Mouse (Mus musculus): ENCODE measurements around the gene Spats1.
"Not testable (repeated sequence)": the region's sequence is repeated elsewhere in the genome, so short reads cannot be mapped to it uniquely, and the experiment has no call there.

The Spats1 gene

DNA sequence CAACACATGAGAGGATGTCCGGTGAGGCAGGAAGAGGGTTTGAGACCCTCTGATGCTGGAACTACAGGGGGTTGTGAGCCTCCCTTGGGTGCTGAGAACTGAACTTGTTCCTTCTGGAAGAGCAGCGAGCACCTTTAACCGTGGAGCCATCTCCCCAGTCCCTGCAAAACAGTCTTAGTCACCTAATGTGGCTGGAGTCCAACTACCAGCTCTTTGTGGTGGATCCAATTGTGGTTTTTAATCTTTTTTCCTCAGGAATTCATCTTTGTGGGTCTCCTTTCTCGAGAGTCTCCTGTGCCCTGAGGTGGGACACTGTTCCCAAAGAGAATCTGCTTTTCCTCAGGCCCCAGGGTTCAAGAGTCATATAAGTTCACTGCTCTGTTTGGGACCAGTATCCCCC lies 29.3 kb downstream of the Spats1 start:
- peak; percentile 22 for DNase-seq (ENCODE audit: low spot score)

DNA sequence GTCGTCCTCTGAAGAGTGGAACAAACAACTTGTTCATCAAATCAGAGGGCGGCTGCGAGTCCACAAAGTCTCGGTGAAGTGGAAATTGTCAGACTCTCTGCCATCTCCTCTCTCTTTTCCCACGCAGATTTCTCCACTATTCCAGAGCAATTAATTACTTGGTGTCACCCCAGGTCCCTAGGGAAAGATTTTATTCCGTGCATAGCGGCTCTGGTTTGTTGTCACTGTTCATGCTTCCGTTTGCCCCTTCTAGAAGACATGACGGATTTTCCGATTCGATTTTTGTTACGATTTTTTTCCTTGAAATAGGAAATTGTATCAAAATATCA lies 41.0 kb downstream of the Spats1 start:
- DNase-seq (ENCODE audit: low spot score), result peak; percentile 62

DNA sequence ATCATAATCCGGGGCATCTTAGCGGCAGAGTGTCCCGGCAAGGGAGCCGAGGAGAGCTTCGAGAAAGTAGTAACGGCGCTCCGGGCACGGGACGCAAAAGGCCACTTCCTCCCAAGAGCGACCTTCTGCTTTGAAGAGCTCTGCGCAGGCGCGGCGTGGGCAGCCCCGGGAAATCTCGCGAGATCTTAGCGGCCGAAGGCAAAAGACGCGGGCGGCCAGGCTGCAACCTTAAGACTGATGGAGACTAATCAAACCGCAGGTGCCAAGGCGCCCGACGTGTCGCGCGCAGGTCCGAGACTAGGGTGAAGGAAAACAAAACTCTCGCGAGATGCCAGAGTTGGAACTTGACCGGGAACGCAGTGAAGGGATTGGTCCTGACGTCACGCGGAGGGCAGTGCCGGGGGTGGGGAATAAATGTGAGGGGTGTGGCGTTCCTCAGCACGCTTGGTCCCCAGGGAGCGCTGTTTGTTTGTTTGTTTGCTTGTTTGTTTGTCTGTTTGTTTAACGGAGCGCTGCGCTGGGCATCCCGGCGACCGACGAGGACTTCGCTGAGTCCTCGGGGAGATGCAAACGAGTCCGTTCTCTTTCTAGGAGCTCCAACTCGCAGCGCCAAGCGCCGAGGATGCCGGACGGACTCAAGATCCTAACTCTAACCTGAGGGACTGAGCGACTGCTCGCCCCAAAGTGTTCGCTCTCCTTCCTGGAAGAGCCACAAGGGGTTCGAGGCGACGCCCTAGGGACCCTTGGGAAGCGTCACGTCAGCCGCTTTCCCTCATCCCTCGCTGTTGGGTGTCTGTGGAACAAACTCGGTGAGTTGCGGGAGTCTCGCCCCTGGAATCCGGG lies 41.6 kb downstream of the Spats1 start, which contains the start of gene Cdc5l:
Gene Cdc5l (minus strand): TSS at position 319 of the 843 bp plus-strand sequence.
- peak; percentile 100 for DNase-seq (ENCODE audit: low spot score)

DNA sequence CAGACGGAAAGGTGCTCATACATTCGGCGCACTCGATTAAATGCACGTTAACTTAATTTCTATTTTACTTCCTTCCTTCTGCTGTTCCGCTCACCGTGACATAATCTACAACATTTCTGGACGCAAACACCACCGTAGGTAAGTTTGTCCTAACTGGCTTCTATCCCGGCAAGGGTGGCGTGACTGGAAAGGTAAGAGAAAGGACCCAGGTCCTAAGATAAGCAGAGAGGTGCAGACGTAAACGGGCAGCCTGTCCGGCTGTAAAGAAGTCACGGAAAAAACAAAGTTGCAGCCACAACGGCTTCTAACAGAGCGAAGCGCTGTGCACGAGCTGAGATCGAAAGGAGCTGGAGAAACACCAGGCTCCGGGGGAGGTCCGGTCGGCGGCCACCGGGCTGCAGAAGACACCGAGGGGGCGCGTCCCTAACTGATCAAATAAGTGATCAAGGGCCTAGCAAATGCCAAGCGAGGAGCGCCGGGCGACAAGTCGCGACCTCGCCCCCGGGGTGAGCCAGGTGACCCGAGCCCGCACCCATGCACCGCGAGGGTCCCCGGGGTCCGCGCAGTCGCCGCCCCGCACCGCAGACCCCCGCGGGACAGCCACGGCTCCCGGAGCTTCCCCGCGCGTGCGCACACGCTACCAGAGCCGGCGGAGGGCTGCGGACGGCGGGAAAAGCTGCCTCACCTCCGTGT lies 42.4 kb downstream of the Spats1 start:
- DNase-seq (ENCODE audit: low spot score), result no peak

DNA sequence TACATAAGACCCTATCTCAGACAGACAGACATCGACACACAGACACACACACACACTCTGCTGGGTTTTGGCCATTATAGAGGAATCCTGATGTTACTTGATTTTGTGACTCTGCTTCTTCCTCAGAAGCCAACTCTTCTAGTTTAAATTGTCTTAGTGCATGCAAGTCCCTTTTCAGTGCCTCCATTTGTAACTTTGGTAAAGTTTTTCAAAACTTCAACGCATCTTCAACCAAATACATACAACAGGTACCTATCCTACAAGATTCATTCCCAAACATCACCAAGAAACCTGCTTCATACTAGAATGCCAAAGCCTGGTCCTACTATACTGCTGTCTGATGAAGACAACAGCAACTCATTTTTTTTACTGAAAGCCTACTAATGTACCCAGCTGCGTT lies 43.2 kb downstream of the Spats1 start:
- DNase-seq (ENCODE audit: low spot score), result no peak

DNA sequence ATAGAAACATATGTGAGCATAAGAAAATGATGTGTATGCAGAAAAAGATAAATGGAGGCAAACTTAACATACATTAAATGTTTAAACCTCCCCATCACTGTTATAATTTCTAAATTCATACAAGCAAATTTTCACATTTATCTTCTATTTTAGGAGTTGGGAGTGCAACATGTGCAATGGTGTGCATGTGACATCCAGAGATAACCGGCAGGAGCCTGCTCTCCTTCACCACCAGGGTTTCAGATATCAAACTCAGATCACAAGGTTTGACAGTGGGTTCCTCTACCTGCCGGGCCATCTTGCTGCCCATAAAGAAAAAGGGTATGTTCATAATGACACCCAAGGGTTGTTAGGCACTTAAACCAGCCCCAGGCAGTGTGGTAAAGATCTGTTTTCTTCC lies 57.8 kb downstream of the Spats1 start:
- no peak for DNase-seq (ENCODE audit: low spot score)

DNA sequence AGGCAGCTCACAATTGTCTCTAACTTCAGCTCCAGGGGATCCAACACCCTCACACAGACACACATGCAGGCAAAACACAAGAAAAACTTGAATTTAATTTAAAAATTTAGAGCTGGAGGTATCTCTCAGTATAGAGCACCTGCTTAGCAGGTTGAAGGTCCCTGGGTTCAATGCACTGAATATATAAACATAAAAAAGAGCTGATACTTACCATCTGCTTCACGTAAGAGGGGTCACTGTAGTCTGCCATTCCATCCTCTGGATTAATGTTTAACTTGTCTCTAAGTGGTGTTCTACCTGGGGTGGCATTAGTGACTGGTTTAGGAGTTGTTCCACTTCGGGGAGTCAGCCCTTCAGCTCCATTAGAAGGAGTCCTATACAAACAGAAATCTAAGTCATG lies 63.6 kb downstream of the Spats1 start:
- not testable (repeated sequence) for DNase-seq (ENCODE audit: low spot score)

DNA sequence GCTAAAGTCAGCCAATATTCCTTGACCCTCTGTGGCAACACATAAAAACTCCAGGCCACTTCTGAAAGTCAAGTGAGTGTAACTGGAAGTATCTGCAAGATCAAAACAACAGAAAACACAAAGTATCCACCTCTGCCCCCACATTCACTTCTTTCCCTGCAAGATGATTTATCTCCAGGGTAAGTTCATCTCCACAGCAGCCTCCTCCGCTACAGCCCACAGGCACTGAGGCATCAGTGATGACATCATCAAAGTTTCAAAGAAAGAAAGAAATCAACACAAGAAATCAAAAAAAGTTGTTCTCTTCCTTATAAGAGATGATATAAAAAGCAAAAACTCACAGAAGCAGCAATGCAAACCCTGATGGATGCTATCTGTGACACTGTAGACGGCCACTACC lies 66.5 kb downstream of the Spats1 start:
- no peak for DNase-seq (ENCODE audit: low spot score)

DNA sequence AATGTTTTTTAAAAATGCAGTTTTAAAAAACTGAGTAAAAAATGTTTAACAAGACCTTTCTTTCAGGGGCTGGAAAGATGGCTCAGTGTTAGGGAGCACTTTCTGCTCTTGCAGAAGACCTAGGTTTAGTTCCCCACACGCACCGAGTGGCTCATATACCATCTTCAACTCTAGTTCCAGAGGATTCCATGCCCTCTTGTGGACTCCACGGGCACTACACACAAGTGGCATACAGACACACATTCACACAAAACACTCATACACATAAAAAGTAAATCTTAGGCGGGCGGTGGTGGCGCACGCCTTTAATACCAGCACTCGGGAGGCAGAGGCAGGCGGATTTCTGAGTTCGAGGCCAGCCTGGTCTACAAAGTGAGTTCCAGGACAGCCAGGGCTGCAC lies 68.9 kb downstream of the Spats1 start:
- no peak for DNase-seq (ENCODE audit: low spot score)

DNA sequence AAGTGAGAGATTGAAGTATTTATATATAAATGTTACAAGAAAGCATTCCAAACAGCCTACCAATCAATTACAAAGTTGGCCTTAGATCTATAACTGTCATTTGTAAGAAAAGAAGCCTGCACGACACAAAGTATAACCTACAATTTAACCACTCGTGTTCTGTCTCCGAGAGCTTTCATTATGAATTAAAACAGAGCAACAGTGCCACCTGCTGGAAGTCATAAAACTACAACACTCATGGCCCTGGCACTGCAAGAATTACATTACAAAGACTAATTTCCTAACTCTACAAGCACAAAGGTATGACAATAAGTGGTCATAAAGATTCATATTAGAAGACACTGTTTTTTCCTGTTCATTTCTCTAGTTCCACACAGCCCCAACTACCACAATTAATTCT lies 72.0 kb downstream of the Spats1 start:
- DNase-seq (ENCODE audit: low spot score), result peak; percentile 77

DNA sequence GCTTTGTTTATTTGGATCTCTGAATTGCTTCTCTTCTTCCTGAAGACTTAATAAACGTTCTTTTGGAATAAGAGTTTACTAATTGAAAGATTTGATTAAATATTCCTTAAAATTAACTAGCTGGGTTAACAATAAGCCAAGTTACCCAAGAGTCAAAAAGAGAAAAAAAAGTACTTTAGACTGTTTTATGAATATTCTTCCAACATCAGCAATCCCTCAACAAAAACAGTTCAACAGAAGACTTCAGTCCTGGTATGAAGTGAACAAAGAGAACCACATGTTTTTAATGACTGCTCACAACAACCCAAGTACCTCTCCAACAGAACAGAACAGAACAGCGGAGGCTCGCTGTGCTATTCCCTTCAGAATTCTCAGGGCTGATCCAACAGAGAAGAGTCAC lies 72.6 kb downstream of the Spats1 start:
- DNase-seq (ENCODE audit: low spot score), result no peak

DNA sequence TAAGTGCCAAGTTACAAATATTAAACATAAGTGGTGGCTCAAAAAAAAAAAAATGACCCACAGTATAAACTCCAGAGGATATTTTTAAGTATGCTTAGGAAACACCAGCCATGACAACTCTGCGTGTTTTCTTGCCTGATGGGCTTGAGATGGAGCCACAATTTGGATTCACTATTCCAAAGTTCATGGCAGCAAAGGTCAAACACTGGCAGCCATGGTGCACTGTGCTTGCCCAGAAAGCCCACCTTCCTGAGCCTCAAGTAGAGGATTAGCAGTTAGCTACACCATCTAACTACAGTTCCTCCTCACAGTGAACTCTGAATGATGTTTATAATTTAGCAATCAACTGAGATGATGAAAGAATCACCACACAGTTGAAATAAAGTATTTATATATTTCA lies 73.1 kb downstream of the Spats1 start:
- DNase-seq (ENCODE audit: low spot score), result no peak

DNA sequence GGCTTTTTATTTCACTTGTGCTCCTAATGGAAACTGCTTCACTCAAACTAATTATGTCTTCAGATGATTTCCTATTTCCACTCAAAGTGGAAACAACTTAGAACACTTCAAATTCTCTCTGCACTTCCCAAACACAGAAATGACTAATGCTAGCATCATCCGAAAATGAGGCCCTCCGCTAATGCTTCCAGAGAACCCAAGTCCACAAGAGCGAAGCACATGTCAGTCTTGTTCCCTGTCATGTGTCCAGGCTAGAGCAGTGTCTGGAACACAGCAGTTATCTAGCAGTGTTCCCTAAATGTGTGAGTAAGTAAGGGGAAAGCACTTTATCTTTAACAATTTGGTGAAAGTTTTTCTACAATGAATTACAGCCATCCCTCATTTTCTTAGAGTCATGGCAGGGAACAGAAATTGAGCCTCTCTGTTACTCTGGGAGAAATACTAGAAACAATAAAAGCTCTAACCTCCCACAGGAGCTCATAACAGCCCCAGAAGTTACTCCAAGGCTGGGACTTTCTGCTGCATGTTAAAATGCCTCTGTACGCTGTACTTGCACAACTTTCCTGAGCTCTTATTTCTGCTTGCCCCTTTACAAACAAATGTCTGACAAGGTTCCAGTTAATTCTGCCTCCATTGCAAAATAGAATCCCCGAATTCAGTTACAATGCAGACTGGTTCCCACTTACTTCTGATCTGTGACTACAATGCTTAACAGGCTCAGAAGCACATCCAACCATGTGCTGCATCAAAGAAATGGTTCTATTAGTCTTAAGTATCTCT lies 73.9 kb downstream of the Spats1 start:
- no peak for DNase-seq (ENCODE audit: low spot score)

DNA sequence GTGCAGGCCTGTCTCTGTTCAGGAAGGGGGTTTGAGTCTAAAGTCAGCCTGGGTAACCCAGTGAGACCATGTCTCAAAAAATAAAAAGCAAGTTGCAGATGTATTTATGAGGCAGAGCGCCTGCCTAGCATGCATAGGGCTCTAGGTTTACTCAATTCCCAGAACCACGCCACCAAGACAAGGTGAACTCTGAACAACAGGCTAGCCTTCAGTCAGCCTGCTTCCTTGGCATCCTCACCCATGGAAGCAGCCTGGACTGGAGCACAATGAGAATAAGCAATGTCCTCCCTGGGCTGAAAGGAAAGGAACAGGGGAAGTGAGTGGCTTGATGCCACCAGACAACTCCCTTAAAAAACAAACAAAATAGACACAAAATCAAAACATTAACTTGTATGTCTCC lies 77.2 kb downstream of the Spats1 start:
- no peak for DNase-seq (ENCODE audit: low spot score)

DNA sequence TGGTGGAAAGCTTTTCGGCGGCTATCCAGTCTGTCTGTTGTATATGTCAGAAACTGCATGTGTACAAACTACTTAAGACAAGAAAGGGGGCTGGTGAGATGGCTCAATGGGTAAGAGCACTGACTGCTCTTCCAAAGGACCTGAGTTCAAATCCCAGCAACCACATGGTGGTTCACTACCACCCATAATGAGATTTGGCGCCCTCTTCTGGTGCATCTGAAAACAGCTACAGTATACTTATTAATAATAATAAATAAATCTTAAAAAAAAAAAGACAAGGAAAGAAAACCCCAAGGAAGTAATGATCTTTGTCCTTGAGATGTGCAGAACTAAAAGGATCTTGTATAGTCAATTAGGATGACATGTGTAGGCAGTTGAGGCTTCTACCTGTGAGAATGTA lies 77.7 kb downstream of the Spats1 start:
- no peak for DNase-seq (ENCODE audit: low spot score)

DNA sequence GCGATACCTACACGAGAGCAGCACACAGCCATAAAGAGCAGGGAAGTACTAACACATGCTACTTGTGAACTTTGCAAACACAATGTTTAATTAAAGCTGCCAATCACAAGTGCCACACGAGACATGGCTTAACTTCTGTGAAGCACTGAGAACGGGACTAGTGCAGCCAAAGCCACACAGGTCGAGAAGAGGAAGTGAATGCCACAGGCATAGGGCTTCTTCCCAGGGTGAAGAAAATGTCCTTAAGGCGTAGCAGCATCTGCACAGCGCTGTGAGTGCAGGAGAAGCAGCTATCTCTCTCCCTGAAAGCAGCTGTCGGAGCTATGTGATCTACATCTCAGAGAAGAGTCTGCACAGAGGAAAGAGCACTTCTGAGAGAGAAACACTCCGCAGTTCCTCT lies 80.6 kb downstream of the Spats1 start:
- no peak for DNase-seq (ENCODE audit: low spot score)

DNA sequence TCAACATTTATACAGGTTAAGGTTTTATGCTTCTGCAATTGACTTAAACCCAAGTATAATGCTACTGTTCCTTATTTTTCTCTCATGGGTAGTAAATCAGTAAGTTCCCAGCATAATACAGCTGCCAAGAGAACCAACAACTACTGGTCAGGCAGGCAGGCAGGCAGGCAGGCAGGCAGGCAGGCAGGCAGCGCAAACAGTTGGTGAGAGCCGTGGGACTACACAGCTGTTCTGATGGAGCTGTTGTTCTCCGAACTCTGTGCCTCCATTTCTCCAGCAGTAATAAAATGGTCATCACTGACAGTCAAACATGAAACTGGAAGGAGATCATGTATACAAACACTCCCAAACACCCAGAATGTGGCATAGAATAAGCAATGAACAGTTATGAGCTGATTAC lies 81.5 kb downstream of the Spats1 start:
- no peak for DNase-seq (ENCODE audit: low spot score)

Data from MN1 (cell line).